Mouse (Mus musculus) neural tube, embryonic 11.5 days (tissue): ENCODE results near the gene Gpm6b. TPM values are rescaled to one million over a fixed set of nuclear protein-coding genes. Genes with fewer than 3 reads are reported as not detected.
A peak's percentile ranks its signal among the peaks of the same experiment; 100 is the strongest.

ENCODE experiments used
- ATAC-seq: fragments of 200-750 bp; cut with Nextera tagmentation; 2 replicates; pipeline ENCODE4 v1.8.0; 2017; ENCODE audit warnings: moderate number of reproducible peaks, mild to moderate bottlenecking, moderate TSS enrichment, moderate library complexity; ENCODE audit not compliant: insufficient read depth, low FRiP score, low TSS enrichment
- DNase-seq: peaks from one replicate; pipeline ENCODE4 v3.0.0-alpha.2; 2015; ENCODE audit warnings: low spot score
- H3K27ac ChIP-seq: fragments of 300-500 bp; sonication (generic); 2 replicates; pipeline ENCODE4 v1.5.1; 2014; ENCODE audit warnings: low read depth, mild to moderate bottlenecking, low read length
- H3K27me3 ChIP-seq: fragments of 300-500 bp; sonication (generic); 2 replicates; pipeline ENCODE4 v1.6.1; 2014; ENCODE audit warnings: mild to moderate bottlenecking, low read length, mixed read lengths; ENCODE audit not compliant: control insufficient read depth, insufficient read depth
- H3K36me3 ChIP-seq: fragments of 300-500 bp; sonication (generic); 2 replicates; pipeline ENCODE4 v1.6.1; 2014; ENCODE audit warnings: mild to moderate bottlenecking, low read length, moderate library complexity, mixed read lengths; ENCODE audit not compliant: control insufficient read depth, insufficient read depth
- H3K4me1 ChIP-seq: fragments of 300-500 bp; sonication (generic); 2 replicates; pipeline ENCODE4 v1.6.1; 2014; ENCODE audit warnings: low read length, mixed read lengths; ENCODE audit not compliant: control insufficient read depth, insufficient read depth
- H3K4me2 ChIP-seq: fragments of 300-500 bp; sonication (generic); 2 replicates; pipeline ENCODE4 v1.6.1; 2014; ENCODE audit warnings: low read depth, mild to moderate bottlenecking, moderate library complexity
- H3K4me3 ChIP-seq: fragments of 300-500 bp; sonication (generic); 2 replicates; pipeline ENCODE4 v1.5.1; 2014; ENCODE audit warnings: low read depth, low read length
- H3K9ac ChIP-seq: fragments of 300-500 bp; sonication (generic); 2 replicates; pipeline ENCODE4 v1.6.1; 2014; ENCODE audit warnings: mild to moderate bottlenecking, low read length
- H3K9me3 ChIP-seq: fragments of 300-500 bp; sonication (generic); 2 replicates; pipeline ENCODE4 v1.6.1; 2016; ENCODE audit warnings: low read length; ENCODE audit not compliant: control insufficient read depth
- WGBS: fragments of 180-500 bp; shearing (Covaris S2); extraction: QIAGEN DNeasy Blood & Tissue Kit; methylation state at CpG from one replicate; pipeline ENCODE4 v1.1.7; 2014; 5-methylcytosine and 5-hydroxymethylcytosine counted together
- polyA plus RNA-seq: library from polyadenylated mRNA; unstranded; fragments of >200 nt; fragmentation: Nextera tagmentation; extraction: Ambion mirVana; gene quantifications from 2 replicates; pipeline ENCODE4 v1.2.1, GENCODE M21; 2014

Gpm6b gene
- polyA plus RNA-seq, 1 experiment from 2014 or later = 112 TPM

GRCm38 (mm10) chrX:166316552-166317375 lies 78.1 kb downstream of the Gpm6b start:
- Histone ChIP-seq H3K27ac (no peak overlapping the region), H3K9me3 (no peaks in the 10 kb centered on the region), H3K9ac (no peak overlapping the region), H3K4me1 (no peaks in the 10 kb centered on the region), H3K27me3 (no peaks in the 10 kb centered on the region), H3K4me3 (no peak overlapping the region), H3K36me3 (no peaks in the 10 kb centered on the region), H3K4me2 (no peak overlapping the region)
- WGBS = 55% methylated on average over 7 of the region's 7 CpGs
- ATAC-seq (peak; percentile 61; the same call in 1 of the 2 replicates), DNase-seq (peak; percentile 26)

GRCm38 (mm10) chrX:166317376-166317679 lies 78.6 kb downstream of the Gpm6b start:
- WGBS = 91% methylated on average over 1 of the region's 1 CpGs
- H3K4me3 ChIP-seq = no peak overlapping the region
- no peaks in the 10 kb centered on the region for H3K36me3 ChIP-seq
- ATAC-seq (no peak), DNase-seq (no peak)
- H3K4me1 ChIP-seq = no peaks in the 10 kb centered on the region
- H3K9me3 ChIP-seq = no peaks in the 10 kb centered on the region
- no peak overlapping the region for H3K27ac ChIP-seq
- H3K27me3 ChIP-seq = no peaks in the 10 kb centered on the region
- H3K4me2 ChIP-seq = no peak overlapping the region
- H3K9ac ChIP-seq = no peak overlapping the region

- no peak for ATAC-seq
- Histone ChIP-seq H3K4me1 (no peaks in the 10 kb centered on the region; the same call in none of the 2 replicates), H3K27me3 (no peaks in the 10 kb centered on the region), H3K4me3 (no peak overlapping the region), H3K36me3 (no peaks in the 10 kb centered on the region), H3K4me2 (no peak overlapping the region), H3K9ac (no peak overlapping the region), H3K9me3 (no peaks in the 10 kb centered on the region), H3K27ac (no peak overlapping the region)
- no peak for DNase-seq
- WGBS = 96% methylated on average over 3 of the region's 3 CpGs
Measured at GRCm38 (mm10) chrX:166323226-166323625, 84.5 kb downstream of the Gpm6b start.

GRCm38 (mm10) chrX:166327621-166328020 lies 88.9 kb downstream of the Gpm6b start:
- no peak overlapping the region for H3K4me2 ChIP-seq
- H3K9ac ChIP-seq = no peak overlapping the region
- H3K36me3 ChIP-seq = no peaks in the 10 kb centered on the region
- 66% methylated on average over 5 of the region's 5 CpGs for WGBS
- H3K27me3 ChIP-seq = no peaks in the 10 kb centered on the region
- no peaks in the 10 kb centered on the region for H3K9me3 ChIP-seq
- DNase-seq (no peak), ATAC-seq (no peak)
- H3K4me1 ChIP-seq = no peaks in the 10 kb centered on the region; the same call in none of the 2 replicates
- peak overlapping the region; percentile 42; the same call in 1 of the 2 replicates for H3K27ac ChIP-seq
- no peak overlapping the region for H3K4me3 ChIP-seq

- ATAC-seq (peak; percentile 26; the same call in 1 of the 2 replicates), DNase-seq (peak; percentile 12)
- Histone ChIP-seq H3K27ac (peak overlapping the region; percentile 42; the same call in 1 of the 2 replicates), H3K9me3 (no peaks in the 10 kb centered on the region), H3K9ac (no peak overlapping the region), H3K4me2 (no peak overlapping the region; the same call in 1 of the 2 replicates), H3K36me3 (no peaks in the 10 kb centered on the region), H3K4me1 (no peaks in the 10 kb centered on the region; the same call in none of the 2 replicates), H3K4me3 (no peak overlapping the region), H3K27me3 (no peaks in the 10 kb centered on the region)
- WGBS = 34% methylated on average over 3 of the region's 3 CpGs
Measured at GRCm38 (mm10) chrX:166328219-166328901, 89.6 kb downstream of the Gpm6b start.

- no peaks in the 10 kb centered on the region for H3K27me3 ChIP-seq
- no peak overlapping the region for H3K9ac ChIP-seq
- no peaks in the 10 kb centered on the region; the same call in none of the 2 replicates for H3K4me1 ChIP-seq
- no peaks in the 10 kb centered on the region for H3K9me3 ChIP-seq
- no peaks in the 10 kb centered on the region for H3K36me3 ChIP-seq
- H3K4me2 ChIP-seq = peak overlapping the region; percentile 2
- H3K4me3 ChIP-seq = no peak overlapping the region
- WGBS = 15% methylated on average over 9 of the region's 9 CpGs
- ATAC-seq (peak; percentile 94), DNase-seq (peak; percentile 71)
- peak overlapping the region; percentile 42 for H3K27ac ChIP-seq
Measured at GRCm38 (mm10) chrX:166328904-166329451, 90.3 kb downstream of the Gpm6b start.

- no peaks in the 10 kb centered on the region for H3K4me1 ChIP-seq
- H3K9ac ChIP-seq = no peak overlapping the region
- DNase-seq = no peak
- H3K27ac ChIP-seq = no peak overlapping the region
- H3K4me2 ChIP-seq = no peak overlapping the region
- no peak overlapping the region for H3K4me3 ChIP-seq
- H3K9me3 ChIP-seq = no peaks in the 10 kb centered on the region
- H3K36me3 ChIP-seq = no peaks in the 10 kb centered on the region
- WGBS = 88% methylated on average over 6 of the region's 6 CpGs
- no peaks in the 10 kb centered on the region; the same call in 1 of the 2 replicates for H3K27me3 ChIP-seq
- no peak for ATAC-seq
Measured at GRCm38 (mm10) chrX:166334516-166335136, 95.9 kb downstream of the Gpm6b start.

- H3K27ac ChIP-seq = no peak overlapping the region
- H3K4me1 ChIP-seq = no peaks in the 10 kb centered on the region
- no peak for ATAC-seq
- DNase-seq = no peak
- H3K36me3 ChIP-seq = no peaks in the 10 kb centered on the region
- no peaks in the 10 kb centered on the region for H3K9me3 ChIP-seq
- WGBS = 95% methylated on average over 5 of the region's 5 CpGs
- H3K4me2 ChIP-seq = no peak overlapping the region
- no peak overlapping the region for H3K9ac ChIP-seq
- H3K4me3 ChIP-seq = no peak overlapping the region
- peaks cover 4% of the 10 kb centered on the region; the same call in 1 of the 2 replicates for H3K27me3 ChIP-seq
Measured at GRCm38 (mm10) chrX:166338353-166338752, 99.6 kb downstream of the Gpm6b start.
